Mouse (Mus musculus) liver, embryonic 18 days (tissue): ENCODE measurements around the gene B020011L13Rik. TPM values are rescaled to one million over a fixed set of nuclear protein-coding genes. Genes with fewer than 3 reads are reported as not detected.

Experiments
- polyA plus RNA-seq: library from polyadenylated mRNA; depleted of rRNA; stranded (reverse); fragments of >200 nt; gene quantifications from 2 replicates; pipeline ENCODE4 v1.2.3, GENCODE M21; 2012; rRNA removed

The B020011L13Rik gene
- polyA plus RNA-seq, result not detected in 2 replicates

DNA sequence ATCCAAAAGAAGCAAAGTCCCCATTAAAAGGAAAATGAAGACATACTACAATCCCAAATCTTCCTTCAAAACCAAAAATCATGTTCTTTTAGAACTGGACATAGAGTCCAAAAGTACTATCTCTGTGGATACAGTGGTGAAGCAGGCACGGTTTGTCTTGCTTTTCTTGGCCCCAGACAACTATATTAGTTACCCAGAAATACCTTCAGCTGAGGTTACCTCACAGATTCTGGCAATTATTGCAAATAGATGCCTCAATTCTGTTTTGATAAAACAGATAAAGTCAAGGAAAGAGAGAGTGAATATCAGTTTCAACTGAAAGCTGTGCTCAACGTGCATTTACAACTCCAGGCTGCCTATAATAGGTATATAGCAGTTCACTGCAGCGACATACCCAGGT is at the start of gene B020011L13Rik:
TSS of gene B020011L13Rik (plus strand) at position 301 of the 400 bp plus-strand sequence.

DNA sequence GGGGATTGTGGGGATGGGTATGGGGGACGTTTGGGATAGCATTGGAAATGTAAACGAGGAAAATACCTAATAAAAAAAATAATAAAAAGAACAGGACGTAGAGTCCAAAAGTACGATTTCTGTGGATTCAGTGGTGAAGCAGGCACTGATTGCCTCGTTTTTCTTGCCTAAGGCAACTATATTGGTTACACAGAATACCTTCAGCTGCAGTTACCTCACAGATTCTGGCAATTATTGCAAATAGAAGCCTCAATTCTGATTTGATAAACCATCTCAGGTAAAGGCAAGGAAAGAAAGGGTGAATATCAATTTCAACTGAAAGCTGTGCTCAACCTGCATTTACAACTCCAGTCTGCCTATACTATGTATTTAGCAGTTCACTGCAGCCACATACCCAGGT is 48.8 kb downstream of the B020011L13Rik start, which contains the start of gene Gm28360:
TSS of gene Gm28360 (plus strand) at position 301 of the 400 bp plus-strand sequence.

Other genes starting within 250 kb of the B020011L13Rik start
- not detected in 2 replicates for gene Gm28363, start 84.0 kb upstream of the B020011L13Rik start, polyA plus RNA-seq
- not detected in 2 replicates for gene Gm28360, start 48.9 kb downstream of the B020011L13Rik start, polyA plus RNA-seq
- not detected in 2 replicates for gene Gm28168, start 146.9 kb downstream of the B020011L13Rik start, polyA plus RNA-seq
- gene Gm7145, start 184.8 kb downstream of the B020011L13Rik start, polyA plus RNA-seq, result not detected in 2 replicates